Mouse (Mus musculus): ENCODE data around the gene Polr2m.

Gene Polr2m

DNA sequence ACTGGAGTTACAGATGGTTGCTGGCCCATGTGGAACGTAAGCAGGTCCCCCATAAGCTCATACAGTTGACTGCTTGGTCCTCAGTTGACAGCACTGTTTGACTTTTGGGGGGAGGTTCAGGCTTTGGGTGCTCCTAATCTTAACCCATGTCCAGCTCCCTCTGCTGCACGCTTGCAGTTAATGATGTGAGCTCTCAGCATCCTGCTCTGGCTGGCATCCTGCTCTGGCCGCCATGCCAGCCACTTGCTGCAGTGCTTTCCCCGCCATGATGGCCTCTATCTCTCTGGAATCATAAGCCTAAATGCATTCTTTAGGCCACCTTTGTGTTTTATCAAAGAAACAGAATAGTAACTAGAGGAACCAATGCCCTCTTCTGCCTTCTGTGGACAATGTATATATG, 10.2 kb downstream of the Polr2m start:
- no peak for DNase-seq (ENCODE audit: extremely low read depth, low read depth, low spot score)

DNA sequence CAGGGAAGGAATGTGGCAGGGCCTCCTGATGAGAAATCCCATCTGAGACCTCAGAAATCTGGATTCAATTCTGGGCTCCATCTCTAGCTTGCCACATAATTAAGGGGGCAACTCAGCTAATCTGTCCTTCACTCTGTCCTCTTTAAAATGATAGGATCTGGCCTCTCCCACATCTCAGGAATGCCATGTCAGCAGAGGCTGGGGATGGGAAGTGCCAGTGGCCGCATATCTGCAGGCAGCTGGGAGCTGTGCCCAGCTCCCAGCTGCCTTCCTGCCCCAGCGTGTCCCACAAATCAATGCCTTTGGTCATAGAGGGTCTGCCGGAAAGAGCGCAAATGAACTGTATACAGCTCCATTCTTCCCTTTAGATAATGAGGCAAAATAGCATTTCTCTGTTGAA, 18.3 kb downstream of the Polr2m start:
- DNase-seq (ENCODE audit: extremely low read depth, low read depth, low spot score) = no peak

- no peak for DNase-seq (ENCODE audit: extremely low read depth, low read depth, low spot score)
Observed at GRCm38 (mm10) chr9:71466111-71466510, 19.6 kb downstream of the Polr2m start.

GRCm38 (mm10) chr9:71463072-71463667, 22.6 kb downstream of the Polr2m start:
- DNase-seq (ENCODE audit: extremely low read depth, low read depth, low spot score) = no peak

- no peak for DNase-seq (ENCODE audit: extremely low read depth, low read depth, low spot score)
Observed at GRCm38 (mm10) chr9:71456738-71457137, 29.0 kb downstream of the Polr2m start.

- no peak for DNase-seq (ENCODE audit: extremely low read depth, low read depth, low spot score)
Observed at GRCm38 (mm10) chr9:71453917-71454316, 31.8 kb downstream of the Polr2m start.

DNA sequence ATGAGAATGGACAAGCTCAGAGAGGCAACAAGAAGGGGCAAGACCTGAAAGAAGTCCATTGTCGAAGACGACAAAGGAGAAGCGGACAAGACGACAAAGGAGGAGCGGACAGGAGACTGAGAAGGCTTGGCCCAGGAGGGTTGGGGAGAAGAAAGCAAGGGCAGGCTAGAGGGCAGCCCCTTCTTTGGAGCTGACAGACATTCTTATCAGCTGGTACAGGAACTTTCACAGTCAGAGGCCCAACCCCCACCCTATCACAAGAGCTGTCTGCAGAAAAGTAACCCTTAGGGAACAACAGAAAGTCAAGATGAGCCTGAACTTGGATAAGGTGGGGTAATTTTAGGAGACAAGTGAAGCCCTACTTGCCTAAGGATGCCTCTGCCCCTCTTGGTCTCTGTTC, 32.4 kb downstream of the Polr2m start:
- no peak for DNase-seq (ENCODE audit: extremely low read depth, low read depth, low spot score)

- DNase-seq (ENCODE audit: extremely low read depth, low read depth, low spot score) = no peak
Observed at GRCm38 (mm10) chr9:71450626-71451025, 35.1 kb downstream of the Polr2m start.

DNA sequence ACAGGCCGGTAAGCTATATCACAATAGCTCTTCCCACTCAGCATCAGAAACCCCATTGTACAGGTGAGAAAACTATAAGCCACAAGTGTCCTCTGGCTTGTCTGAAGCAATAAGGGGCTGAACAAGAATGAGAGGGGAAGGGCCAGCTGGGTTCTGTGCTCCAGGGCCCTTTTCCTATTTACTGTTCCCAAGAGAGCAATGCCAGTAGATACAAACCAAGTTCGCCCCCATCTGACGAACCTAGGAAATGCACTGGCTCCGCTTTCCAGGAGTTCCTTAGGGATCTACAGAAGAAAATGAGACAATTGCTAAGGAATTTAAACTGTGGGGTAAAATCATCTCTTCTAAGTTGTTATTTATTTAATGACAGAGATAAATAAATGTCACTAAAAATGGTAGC, 38.2 kb downstream of the Polr2m start:
- no peak for DNase-seq (ENCODE audit: extremely low read depth, low read depth, low spot score)

DNA sequence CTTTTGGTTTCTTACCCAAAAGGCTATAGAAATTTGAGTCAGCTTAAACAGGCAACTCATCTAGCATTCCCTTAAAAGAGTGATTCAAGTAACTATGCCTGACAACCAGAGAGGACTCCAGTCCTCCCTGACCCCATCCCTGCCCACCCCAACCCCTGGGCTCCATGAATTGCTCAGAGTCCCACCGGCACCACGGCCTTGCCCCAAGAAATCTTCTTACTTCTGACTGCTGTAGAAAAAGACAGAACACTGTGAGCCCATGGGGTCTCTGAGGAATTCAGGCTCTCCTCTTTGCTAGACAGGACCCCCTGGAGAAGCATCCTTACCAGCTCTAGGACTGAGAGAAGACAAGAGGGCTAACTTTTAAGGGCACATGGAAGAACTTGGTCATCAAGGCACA, 40.4 kb downstream of the Polr2m start:
- DNase-seq (ENCODE audit: extremely low read depth, low read depth, low spot score) = no peak

- DNase-seq (ENCODE audit: extremely low read depth, low read depth, low spot score) = no peak
Observed at GRCm38 (mm10) chr9:71438146-71438545, 47.6 kb downstream of the Polr2m start.
